Mouse (Mus musculus) megakaryocyte, embryonic 14.5 days (primary cell): ENCODE results near the gene Sik3. TPM values are rescaled to one million over a fixed set of nuclear protein-coding genes. Genes with fewer than 3 reads are reported as not detected.

Experiments used
- H3K27me3 ChIP-seq: replicated peaks from 2 replicates; pipeline ENCODE3; 2012; ENCODE audit warnings: inconsistent platforms
- H3K36me3 ChIP-seq: replicated peaks from 2 replicates; pipeline ENCODE3; 2012; ENCODE audit warnings: low read length, inconsistent platforms, mixed read lengths
- H3K4me1 ChIP-seq: 2 replicates; pipeline ENCODE4 v1.6.1; 2012; ENCODE audit warnings: inconsistent platforms
- H3K4me3 ChIP-seq: replicated peaks from 2 replicates; pipeline ENCODE3; 2012; ENCODE audit warnings: moderate library complexity, mild to moderate bottlenecking, inconsistent platforms
- H3K9me3 ChIP-seq: 2 replicates; pipeline ENCODE4 v1.6.1; 2012; ENCODE audit warnings: inconsistent platforms
- FLI1 ChIP-seq: IDR thresholded peaks from 2 replicates; pipeline ENCODE4 v1.6.1; 2012; ENCODE audit warnings: low read length, inconsistent platforms, mixed read lengths
- GATA1 ChIP-seq: IDR thresholded peaks from 3 replicates; pipeline ENCODE4 v1.6.1; 2012; ENCODE audit warnings: mixed read lengths, low read length, inconsistent platforms, borderline replicate concordance
- polyA plus RNA-seq: library from polyadenylated mRNA; stranded (reverse); fragments of >175 nt; gene quantifications from 2 replicates; pipeline ENCODE4 v1.2.3, GENCODE M21; 2012; ENCODE audit warnings: low replicate concordance; ENCODE audit not compliant: insufficient read depth

Sik3 gene
- polyA plus RNA-seq, 1 experiment: 17.3 TPM

DNA sequence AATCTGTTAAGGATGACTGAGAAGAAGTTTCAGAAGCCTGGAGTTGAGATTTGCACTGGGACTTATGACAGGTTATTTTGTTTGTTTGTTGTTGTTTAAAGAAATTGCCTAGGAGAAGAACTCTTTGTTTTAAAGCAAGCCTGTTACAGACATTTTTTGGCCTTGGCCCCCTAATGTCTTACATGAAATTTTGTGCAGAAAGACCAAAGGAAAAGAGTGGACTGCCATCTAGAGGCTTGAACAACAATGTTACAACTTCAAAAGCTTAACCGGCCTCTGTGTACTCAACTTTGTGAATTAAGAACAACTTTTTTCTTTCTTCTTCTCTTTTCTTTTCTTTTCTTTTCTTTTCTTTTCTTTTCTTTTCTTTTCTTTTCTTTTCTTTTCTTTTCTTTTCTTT, 179.0 kb downstream of the Sik3 start:
- Histone ChIP-seq H3K27me3 (no peaks in the 10 kb centered on the region), H3K4me3 (no peak overlapping the region), H3K4me1 (peaks cover 36% of the 10 kb centered on the region), H3K9me3 (no peaks in the 10 kb centered on the region), H3K36me3 (peaks cover 84% of the 10 kb centered on the region)
- TF ChIP-seq GATA1 (no peak), FLI1 (no peak)

DNA sequence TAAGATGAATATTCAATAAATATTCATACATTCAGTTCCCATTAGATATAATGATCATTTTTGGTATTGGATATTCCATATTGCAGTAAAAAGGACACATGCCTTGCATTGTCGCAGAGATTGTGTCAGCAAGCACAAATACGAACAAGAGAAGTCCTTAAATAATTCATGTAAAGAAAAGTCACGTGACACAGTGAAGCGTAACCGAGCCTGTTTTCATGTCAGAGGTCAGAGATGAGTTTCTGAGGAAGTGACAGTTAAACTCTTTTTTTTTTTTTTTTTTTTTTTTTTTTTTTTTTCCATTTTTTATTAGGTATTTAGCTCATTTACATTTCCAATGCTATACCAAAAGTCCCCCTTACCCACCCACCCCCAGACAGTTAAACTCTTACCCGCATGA, 180.0 kb downstream of the Sik3 start:
- Histone ChIP-seq H3K4me3 (no peak overlapping the region), H3K4me1 (peaks cover 40% of the 10 kb centered on the region), H3K27me3 (no peaks in the 10 kb centered on the region), H3K9me3 (no peaks in the 10 kb centered on the region), H3K36me3 (peaks cover 84% of the 10 kb centered on the region)
- TF ChIP-seq FLI1: no peak
- TF ChIP-seq GATA1: no peak

DNA sequence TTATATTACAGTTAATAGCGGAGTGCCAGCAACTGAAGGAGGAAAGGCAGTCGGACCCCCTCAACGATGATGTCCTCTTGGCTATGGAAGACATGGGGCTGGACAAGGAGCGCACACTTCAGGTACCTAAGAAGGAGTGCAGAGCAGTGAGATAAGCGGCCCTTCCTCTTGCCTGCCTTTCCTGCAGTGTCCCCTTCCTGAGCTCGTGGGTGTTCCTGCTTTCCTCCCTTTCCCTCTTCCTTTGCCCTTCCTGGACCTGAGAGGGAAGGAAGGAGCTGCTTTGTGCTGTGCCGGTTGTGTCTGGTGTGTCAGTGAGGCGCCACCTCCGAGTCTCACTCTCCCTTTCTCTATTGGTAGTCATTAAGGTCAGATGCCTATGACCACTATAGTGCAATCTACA, 182.2 kb downstream of the Sik3 start:
- Histone ChIP-seq H3K36me3 (peaks cover 84% of the 10 kb centered on the region), H3K4me3 (no peak overlapping the region), H3K4me1 (peaks cover 53% of the 10 kb centered on the region), H3K27me3 (no peaks in the 10 kb centered on the region), H3K9me3 (no peaks in the 10 kb centered on the region)
- no peak for TF ChIP-seq GATA1
- TF ChIP-seq FLI1: no peak

DNA sequence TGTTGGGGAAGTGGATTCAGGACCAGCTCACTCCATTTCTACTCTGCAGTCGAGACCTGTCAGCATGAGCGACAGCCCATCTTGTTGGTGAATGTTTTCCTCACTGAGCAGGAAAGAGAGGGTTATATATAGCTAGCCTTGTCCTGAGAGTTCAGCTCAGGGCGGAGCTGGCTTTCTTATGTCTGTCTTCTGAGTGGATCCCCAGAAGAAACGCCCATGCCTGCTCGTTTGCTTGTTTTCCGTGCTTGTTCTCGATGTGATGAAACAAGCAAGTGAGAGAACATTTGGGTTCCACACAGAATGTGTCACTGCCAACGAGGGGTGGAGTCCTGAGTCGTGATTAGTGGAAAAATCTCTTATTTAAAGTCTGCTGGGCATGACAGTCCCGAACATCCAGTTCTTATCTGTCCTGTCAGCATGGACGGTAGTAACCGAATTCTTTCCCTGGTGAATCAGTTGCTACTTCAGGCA, 184.1 kb downstream of the Sik3 start:
- Histone ChIP-seq H3K27me3 (no peaks in the 10 kb centered on the region), H3K9me3 (no peaks in the 10 kb centered on the region), H3K36me3 (peaks cover 88% of the 10 kb centered on the region), H3K4me1 (peaks cover 49% of the 10 kb centered on the region), H3K4me3 (no peak overlapping the region)
- TF ChIP-seq GATA1 (no peak), FLI1 (no peak)

DNA sequence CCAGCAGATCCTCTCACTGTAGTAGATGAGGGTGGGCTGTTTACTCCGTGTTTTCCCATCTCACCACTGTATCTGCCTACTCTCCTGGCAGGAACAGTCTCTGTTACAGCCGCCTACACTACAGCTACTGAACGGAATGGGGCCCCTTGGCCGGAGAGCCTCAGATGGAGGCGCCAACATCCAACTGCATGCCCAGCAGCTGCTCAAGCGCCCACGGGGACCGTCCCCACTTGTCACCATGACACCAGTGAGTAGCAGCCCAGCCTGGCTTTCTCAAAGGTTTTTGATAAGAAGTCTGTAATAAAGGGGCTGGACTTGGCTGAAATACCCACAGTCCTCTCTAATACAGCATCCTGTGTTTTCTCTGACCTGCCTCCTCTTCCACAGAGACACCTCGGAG, 185.8 kb downstream of the Sik3 start:
- H3K4me1 ChIP-seq: peaks cover 63% of the 10 kb centered on the region
- H3K36me3 ChIP-seq: peaks cover 99% of the 10 kb centered on the region
- no peak for TF ChIP-seq GATA1
- TF ChIP-seq FLI1: no peak
- no peaks in the 10 kb centered on the region for H3K27me3 ChIP-seq
- no peak overlapping the region for H3K4me3 ChIP-seq
- H3K9me3 ChIP-seq: no peaks in the 10 kb centered on the region

DNA sequence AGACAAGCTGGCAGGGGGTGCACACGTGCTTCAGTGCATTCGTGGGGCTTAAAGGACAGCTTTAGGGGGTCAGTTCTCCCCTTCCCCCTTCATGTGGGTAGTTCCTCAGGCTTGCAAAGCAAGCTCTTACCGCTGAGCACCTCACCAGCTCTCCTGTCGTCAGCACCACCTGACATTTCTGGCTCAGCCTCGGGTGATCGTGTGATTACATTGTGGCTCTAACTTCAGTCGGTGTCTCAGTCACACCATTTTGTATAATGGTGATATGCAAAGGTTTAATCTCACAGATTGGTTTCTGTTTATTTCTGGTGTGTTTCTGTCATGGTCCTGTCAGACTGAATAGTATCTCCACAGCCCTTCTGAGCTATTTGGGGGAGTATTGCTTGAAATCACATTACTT, 186.3 kb downstream of the Sik3 start:
- no peaks in the 10 kb centered on the region for H3K9me3 ChIP-seq
- peaks cover 99% of the 10 kb centered on the region for H3K36me3 ChIP-seq
- no peak for TF ChIP-seq FLI1
- no peak for TF ChIP-seq GATA1
- H3K27me3 ChIP-seq: no peaks in the 10 kb centered on the region
- H3K4me3 ChIP-seq: no peak overlapping the region
- H3K4me1 ChIP-seq: peaks cover 63% of the 10 kb centered on the region

DNA sequence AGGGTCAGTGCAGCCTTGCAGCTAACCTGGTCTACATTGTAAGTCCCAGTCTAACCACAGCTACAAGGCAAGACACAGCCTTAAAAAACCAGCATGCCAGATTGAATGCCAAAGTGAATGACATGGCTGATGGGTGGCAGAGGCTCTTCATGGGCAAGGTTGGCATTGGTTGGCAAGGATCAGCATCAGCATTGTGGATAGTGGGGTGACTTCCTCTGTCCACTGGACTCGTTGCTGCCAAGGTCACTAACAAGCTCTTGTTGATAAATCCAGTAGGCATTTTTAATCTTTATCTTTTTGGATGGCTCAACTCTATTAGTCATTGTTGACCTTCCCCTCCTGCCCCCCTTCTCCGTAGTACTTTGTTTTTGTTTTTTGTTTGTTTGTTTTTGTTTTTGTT, 187.0 kb downstream of the Sik3 start:
- Histone ChIP-seq H3K36me3 (peaks cover 99% of the 10 kb centered on the region), H3K9me3 (no peaks in the 10 kb centered on the region), H3K27me3 (no peaks in the 10 kb centered on the region), H3K4me3 (no peak overlapping the region), H3K4me1 (peaks cover 57% of the 10 kb centered on the region)
- no peak for TF ChIP-seq FLI1

DNA sequence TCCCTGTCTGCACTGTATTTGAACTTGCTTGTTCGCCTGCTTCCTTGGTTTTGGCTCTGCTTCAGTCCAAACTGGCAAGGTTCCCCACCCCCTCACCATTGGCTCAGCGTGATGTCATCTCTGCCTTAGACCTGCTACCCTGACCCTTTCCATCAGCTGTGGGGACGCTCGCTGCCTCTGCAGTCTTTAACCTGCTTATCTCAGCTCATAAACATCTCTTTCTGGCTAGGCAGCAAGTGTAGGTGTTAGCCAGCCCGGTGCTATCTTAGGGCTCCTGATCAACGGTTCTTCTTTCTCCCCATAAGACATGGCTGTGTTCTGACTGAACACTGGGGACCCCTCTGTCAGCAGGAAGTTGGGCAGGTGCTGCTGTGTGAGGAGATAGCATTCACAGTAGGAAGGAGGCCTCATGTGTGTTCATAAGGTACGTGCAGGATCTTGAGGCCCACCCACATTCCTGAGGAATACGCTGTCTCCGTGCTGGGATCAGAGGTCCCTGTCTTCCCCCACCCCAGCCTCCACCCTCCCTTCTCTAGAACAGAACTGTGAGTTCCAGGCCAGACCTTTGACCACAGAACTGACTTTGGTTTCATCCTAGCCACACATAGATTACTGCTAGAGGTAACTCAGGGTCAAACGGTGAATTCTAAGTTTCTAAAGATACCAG, 194.3 kb downstream of the Sik3 start:
- H3K4me1 ChIP-seq: peaks cover 21% of the 10 kb centered on the region
- peaks cover 100% of the 10 kb centered on the region for H3K36me3 ChIP-seq
- no peak overlapping the region for H3K4me3 ChIP-seq
- no peaks in the 10 kb centered on the region for H3K27me3 ChIP-seq
- no peaks in the 10 kb centered on the region for H3K9me3 ChIP-seq
- TF ChIP-seq GATA1 (no peak), FLI1 (no peak)

DNA sequence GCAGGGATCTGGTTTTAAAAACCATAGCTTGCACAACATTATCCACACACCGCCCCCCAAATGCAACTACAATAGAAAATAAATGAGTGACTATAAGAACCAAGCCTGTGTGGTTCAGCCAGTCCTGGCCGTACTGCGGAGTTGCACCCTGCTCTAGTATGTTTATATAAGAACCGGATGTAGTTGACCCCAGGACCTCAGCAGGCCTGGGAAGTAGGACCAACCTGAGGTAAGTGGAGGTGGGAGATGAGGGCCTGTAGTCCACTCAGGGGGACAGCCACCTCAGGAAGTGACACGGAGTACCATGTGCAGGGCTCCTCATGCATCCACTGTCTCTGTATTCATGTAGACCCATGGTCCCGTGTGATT, 194.9 kb downstream of the Sik3 start:
- H3K9me3 ChIP-seq: no peaks in the 10 kb centered on the region
- no peak overlapping the region for H3K4me3 ChIP-seq
- TF ChIP-seq GATA1 (no peak), FLI1 (no peak)
- peaks cover 19% of the 10 kb centered on the region for H3K4me1 ChIP-seq
- H3K27me3 ChIP-seq: no peaks in the 10 kb centered on the region
- peaks cover 100% of the 10 kb centered on the region for H3K36me3 ChIP-seq

DNA sequence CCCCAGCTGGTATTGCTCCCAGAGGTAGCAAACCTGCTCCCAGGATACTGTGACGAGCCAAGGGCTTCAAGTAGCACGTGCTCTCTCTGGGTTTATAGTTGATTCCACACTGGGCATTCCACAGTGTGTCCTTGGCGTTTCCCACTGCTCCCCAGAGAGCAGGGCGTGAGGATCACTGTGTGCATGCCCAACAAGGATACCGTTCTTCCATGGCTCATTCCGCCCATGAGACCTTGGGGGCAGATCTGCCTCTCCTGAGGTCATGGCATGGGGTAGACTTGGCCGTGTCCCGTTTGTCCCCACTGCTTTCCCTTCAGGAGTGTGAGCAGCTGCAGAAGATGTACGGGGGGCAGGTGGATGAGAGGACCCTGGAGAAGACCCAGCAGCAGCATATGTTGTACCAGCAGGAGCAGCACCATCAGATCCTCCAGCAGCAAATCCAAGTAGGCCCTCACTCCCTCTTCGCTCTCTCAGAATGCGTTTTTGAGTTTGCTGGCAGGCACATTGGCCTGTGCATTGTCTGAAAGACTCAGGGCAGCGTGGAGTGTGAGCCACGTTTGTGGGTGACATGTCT, 195.9 kb downstream of the Sik3 start:
- no peaks in the 10 kb centered on the region for H3K9me3 ChIP-seq
- peaks cover 16% of the 10 kb centered on the region for H3K4me1 ChIP-seq
- no peak overlapping the region for H3K4me3 ChIP-seq
- H3K36me3 ChIP-seq: peaks cover 100% of the 10 kb centered on the region
- no peaks in the 10 kb centered on the region for H3K27me3 ChIP-seq
- TF ChIP-seq GATA1: no peak
- TF ChIP-seq FLI1: no peak
